Mouse (Mus musculus) 3134 (cell line): ENCODE results near the gene Snx7.

ENCODE experiments used
- DNase-seq: peaks from one replicate; pipeline ENCODE4 v3.0.0-alpha.2; 2011; ENCODE audit warnings: low spot score; ENCODE audit not compliant: insufficient read length; ENCODE audit errors: extremely low read depth

Snx7 gene

GRCm38 (mm10) chr3:117868637-117869323 is at the start of gene Snx7:
Snx7 (minus strand) TSS chr3:117868936.
- peak; percentile 91 for DNase-seq

GRCm38 (mm10) chr3:117915420-117915819 is 46.7 kb upstream of the Snx7 start:
- DNase-seq: no peak

- no peak for DNase-seq
Observed at GRCm38 (mm10) chr3:117893736-117894135, 25.0 kb upstream of the Snx7 start.

DNA sequence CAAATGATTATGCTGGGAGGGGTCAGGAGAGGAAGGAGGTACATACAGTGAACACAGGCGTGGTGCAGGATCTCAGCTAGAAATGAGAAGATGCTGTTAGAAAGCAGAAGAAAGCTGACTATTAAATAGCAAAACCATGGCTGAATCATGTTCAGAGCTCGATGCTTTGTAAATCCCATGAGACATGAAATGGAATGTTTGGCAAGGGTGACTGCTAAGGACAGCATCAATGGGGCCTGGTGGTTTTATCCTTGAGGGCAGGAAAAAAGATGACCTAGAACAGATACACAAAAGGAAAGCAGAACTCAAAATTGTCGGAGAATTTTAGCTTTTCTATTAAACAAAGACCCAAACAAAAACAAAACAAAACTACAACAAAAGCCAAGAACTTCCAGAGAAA is 6.7 kb upstream of the Snx7 start:
- peak; percentile 47 for DNase-seq

- DNase-seq: no peak
Observed at GRCm38 (mm10) chr3:117873209-117873863, 4.6 kb upstream of the Snx7 start.

- DNase-seq: no peak
Observed at GRCm38 (mm10) chr3:117869324-117869715, 584 bp upstream of the Snx7 start.

DNA sequence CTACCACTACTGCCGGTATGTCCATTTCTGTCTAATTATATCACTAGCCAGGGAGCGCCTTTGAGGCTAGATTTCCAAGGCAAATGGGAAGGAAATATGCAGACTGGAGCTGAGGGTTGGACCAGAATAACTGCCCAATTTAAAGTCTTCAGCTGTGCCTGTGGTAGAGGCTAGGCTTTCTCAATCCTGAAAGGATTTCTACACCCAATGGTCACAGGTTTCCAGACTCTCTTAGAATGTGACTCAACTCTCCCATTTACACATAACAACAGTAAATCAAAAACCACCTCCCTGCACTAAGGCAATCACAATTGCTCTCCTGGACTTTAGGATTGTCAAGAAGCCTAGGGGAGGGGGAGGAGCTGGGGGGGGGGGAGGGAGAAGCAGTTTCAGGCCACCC is 645 bp downstream of the Snx7 start:
- no peak for DNase-seq

DNA sequence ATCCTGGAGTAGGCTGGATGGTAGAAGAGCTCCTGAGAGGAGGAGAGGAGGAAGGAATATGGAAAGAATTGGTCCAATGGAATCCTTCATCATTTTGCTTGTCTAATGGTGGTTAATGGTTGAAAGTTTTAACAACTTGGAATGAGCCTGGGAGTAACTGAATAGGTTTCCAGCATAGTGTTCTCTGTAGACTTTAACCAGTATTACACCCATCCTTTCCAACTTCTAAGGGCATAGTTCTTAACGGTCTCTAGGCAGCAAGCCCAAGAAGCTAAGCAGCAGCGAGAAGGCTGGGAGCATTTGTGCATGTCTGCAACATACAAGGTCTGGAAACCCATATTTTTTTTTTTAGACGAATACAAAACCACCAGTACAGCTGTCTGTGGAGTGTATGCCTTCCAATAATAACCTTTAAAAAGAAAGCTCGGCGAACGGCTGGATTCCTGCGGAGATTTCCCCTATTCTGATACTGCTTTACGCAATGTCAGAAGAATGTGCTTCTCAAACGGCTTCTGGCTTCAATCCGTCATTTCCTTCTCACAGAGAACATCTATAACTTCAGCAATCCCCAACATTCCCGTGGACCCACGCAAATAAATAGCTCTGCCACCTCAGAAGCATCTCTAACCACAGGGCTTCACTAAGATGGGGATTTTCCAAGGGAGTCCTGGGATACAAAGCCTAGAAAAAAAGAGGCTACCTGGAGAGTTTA is 1.9 kb downstream of the Snx7 start:
- no peak for DNase-seq

DNA sequence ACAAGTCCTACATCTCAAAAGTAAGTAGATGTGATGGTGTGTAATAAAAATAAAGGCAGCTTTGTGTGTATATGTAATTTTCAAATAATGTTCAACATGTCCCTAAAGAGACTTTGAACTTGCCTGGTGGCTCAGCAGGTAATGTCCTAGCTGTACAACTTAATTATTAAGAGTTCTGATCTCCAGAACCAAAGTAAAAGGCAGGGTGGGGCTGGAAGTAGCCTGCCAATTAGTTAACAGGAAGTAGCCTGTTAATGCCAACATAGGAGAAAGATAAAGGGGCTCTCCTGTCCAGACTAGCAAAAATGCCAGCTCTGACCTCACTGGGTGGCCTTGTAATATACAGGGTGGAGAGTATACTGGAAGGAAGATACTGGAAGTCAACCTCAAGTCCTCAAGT is 3.1 kb downstream of the Snx7 start:
- DNase-seq: no peak

GRCm38 (mm10) chr3:117862951-117863350 is 5.8 kb downstream of the Snx7 start:
- no peak for DNase-seq

DNA sequence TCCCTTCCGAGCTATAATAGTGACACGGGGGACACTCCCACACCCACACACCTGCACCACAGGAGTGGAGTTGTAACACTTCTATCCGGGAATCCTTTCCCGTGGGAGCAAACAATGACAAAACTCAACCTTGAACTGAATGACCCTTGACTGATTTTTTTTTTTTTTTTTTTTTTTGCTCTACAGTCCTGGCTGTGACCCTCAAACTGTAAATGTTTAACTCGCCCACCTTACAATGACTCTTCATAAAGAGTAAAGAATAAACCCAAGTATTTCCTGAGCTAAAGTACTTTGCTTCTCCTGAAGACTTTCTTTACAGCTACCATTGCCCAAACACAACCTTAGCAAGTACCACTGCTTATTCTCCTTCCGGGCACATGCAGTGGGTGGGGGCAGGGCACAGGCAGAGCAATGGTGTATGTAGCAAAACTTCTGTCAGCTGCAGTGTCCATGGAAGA is 6.7 kb downstream of the Snx7 start:
- no peak for DNase-seq

- DNase-seq: no peak
Observed at GRCm38 (mm10) chr3:117858996-117859395, 9.7 kb downstream of the Snx7 start.

DNA sequence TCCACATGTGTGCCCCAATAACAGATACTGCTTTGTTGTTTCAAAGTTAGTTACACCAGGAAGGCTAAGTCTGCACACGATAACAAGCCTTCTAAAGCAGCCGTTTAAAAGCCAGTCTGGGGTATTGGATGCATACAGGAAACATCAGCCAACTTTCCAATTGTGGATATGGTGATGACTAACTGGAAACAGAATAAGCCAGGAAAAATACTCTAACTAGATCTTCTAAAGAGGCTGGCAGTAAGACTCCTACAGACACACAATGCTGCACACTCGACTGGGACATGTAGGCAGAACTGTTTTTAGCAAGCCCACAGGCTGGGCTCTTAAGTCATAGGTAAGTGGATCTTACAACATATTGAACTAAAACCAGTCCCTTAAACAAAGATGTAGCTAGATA is 15.0 kb downstream of the Snx7 start:
- no peak for DNase-seq

DNA sequence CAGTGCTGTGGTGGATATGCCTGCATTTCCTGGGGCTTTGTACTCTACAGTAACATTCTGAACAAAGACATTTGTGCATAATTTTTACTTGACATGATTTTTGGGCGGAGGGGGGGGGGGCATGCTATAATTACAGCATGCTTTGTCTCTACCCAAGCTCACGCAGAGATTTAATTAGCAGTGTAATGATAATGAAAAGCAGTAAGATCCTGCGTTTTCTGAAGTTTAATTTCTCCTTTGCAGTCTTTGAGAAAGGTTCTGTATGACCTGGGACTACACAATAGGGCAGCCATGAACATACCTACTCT is 16.7 kb downstream of the Snx7 start:
- DNase-seq: no peak

GRCm38 (mm10) chr3:117851278-117852053 is 17.3 kb downstream of the Snx7 start:
- DNase-seq: no peak

DNA sequence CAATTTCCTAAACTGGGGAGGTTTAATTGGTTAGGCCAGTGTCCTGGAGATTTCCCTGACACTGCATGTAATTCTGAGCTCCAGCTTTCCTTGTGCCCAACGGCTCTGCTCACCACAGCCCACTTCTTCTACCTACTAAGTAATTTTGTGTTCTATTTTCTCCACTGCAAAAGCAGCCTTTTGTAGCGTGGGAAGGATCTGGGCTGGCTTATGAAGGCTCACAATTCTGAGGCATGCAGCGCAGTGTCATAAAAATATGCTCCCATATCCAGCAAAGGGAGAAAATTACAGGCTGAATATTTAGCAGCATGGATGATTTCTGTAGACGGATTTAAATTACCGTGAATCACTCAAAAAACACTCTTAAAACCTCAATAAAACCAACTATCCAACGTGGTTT is 19.9 kb downstream of the Snx7 start:
- DNase-seq: no peak

GRCm38 (mm10) chr3:117842658-117843057 is 26.1 kb downstream of the Snx7 start:
- DNase-seq: no peak

GRCm38 (mm10) chr3:117839867-117840545 is 28.7 kb downstream of the Snx7 start:
- no peak for DNase-seq

- DNase-seq: no peak
Observed at GRCm38 (mm10) chr3:117838020-117838419, 30.7 kb downstream of the Snx7 start.

DNA sequence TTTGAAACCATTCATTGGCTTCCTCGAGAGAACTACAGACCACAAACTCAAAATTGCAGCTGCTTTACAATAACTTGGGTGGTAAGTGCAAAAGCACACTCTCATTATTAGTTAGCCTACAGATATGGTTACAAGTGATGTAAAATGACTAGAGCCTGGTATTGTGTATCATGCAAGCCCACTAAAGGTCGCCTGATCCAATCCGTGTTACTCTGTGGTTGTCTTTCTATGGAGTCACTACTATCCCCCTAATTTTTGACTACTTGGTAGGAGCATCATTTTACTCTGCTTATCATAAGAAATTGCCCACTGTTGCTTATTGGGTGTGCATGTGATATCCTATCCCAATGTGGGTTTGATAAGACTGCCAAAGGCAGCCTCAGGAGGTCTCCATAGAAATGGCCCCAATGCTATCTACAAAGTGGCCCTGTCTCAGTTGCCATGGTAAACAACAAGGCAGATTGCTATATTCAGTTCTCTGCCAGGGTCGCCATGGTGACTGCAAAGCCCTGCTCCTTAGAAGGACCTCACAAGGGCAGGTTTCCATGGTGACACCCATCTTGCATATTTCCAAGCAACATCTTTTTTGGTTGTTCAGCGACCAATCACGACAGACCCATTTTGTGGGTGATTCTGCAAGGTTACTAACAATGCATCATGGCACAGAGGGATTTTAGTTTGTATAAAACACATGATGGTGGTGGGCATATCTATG is 42.1 kb downstream of the Snx7 start:
- DNase-seq: no peak
